Mouse (Mus musculus) intestine, embryonic 14.5 days (tissue): Measurements from ENCODE around the gene Gata5. TPM values are rescaled to one million over a fixed set of nuclear protein-coding genes. Genes with fewer than 3 reads are reported as not detected.

Source experiments
- ATAC-seq: fragments of 200-750 bp; cut with Nextera tagmentation; replicated peaks from 2 replicates; pipeline ENCODE4 v1.8.0; 2017; ENCODE audit warnings: low read depth, moderate number of reproducible peaks, moderate TSS enrichment, moderate library complexity; ENCODE audit not compliant: low FRiP score, low TSS enrichment
- DNase-seq: peaks from one replicate; pipeline ENCODE4 v3.0.0-alpha.2; 2018; ENCODE audit warnings: low spot score
- H3K27ac ChIP-seq: fragments of 300-500 bp; sonication (generic); 2 replicates; pipeline ENCODE4 v1.5.1; 2014; ENCODE audit warnings: low read depth, mild to moderate bottlenecking, control low read depth
- H3K27me3 ChIP-seq: fragments of 300-500 bp; sonication (generic); replicated peaks from 2 replicates; pipeline ENCODE4 v1.6.1; 2014; ENCODE audit warnings: low read length, control low read depth; ENCODE audit not compliant: control insufficient read depth, insufficient read depth
- H3K36me3 ChIP-seq: fragments of 300-500 bp; sonication (generic); 2 replicates; pipeline ENCODE4 v1.6.1; 2014; ENCODE audit warnings: low read length, control low read depth; ENCODE audit not compliant: control insufficient read depth, insufficient read depth
- H3K4me1 ChIP-seq: fragments of 300-500 bp; sonication (generic); replicated peaks from 2 replicates; pipeline ENCODE4 v1.6.1; 2014; ENCODE audit warnings: low read length, control low read depth, mixed read lengths; ENCODE audit not compliant: control insufficient read depth, insufficient read depth
- H3K4me2 ChIP-seq: fragments of 300-500 bp; sonication (generic); 2 replicates; pipeline ENCODE4 v1.6.1; 2014; ENCODE audit warnings: low read length
- H3K4me3 ChIP-seq: fragments of 300-500 bp; sonication (generic); 2 replicates; pipeline ENCODE4 v1.5.1; 2014; ENCODE audit warnings: low read depth, low read length, control low read depth, mixed read lengths
- H3K9ac ChIP-seq: fragments of 300-500 bp; sonication (generic); 2 replicates; pipeline ENCODE4 v1.6.1; 2014; ENCODE audit warnings: mild to moderate bottlenecking, low read length
- H3K9me3 ChIP-seq: fragments of 300-500 bp; sonication (generic); 2 replicates; pipeline ENCODE4 v1.6.1; 2016; ENCODE audit warnings: low read length, control low read depth; ENCODE audit not compliant: control insufficient read depth
- WGBS: fragments of 180-500 bp; shearing (Covaris S2); extraction: QIAGEN DNeasy Blood & Tissue Kit; methylation state at CpG from one replicate; pipeline ENCODE4 v1.1.7; 2014; 5-methylcytosine and 5-hydroxymethylcytosine counted together
- polyA plus RNA-seq: library from polyadenylated mRNA; unstranded; fragments of >200 nt; fragmentation: Nextera tagmentation; extraction: Ambion mirVana; gene quantifications from 2 replicates; pipeline ENCODE4 v1.2.1, GENCODE M21; 2014

Gene Gata5
- polyA plus RNA-seq, 1 experiment from 2014 or later, result 8.1 TPM

- no peak overlapping the region for H3K27ac ChIP-seq
- no peak for DNase-seq
- H3K4me1 ChIP-seq, result peaks cover 16% of the 10 kb centered on the region
- H3K9ac ChIP-seq, result no peak overlapping the region
- H3K27me3 ChIP-seq, result no peaks in the 10 kb centered on the region
- no peak overlapping the region for H3K4me2 ChIP-seq
- H3K4me3 ChIP-seq, result no peak overlapping the region
- H3K9me3 ChIP-seq, result no peaks in the 10 kb centered on the region
- 51% methylated on average over 6 of the region's 6 CpGs for WGBS
- ATAC-seq, result no peak
- H3K36me3 ChIP-seq, result no peaks in the 10 kb centered on the region
Observed at GRCm38 (mm10) chr2:180290503-180290902, 44.0 kb downstream of the Gata5 start.

- Histone ChIP-seq H3K9me3 (no peaks in the 10 kb centered on the region), H3K9ac (no peak within 1 kb of the TSS), H3K4me1 (peaks cover 16% of the 10 kb centered on the region), H3K4me2 (peak within 1 kb of the TSS; percentile 39), H3K4me3 (peak within 1 kb of the TSS; percentile 16; the same call in 1 of the 2 replicates), H3K36me3 (no peaks in the 10 kb centered on the region), H3K27me3 (no peaks in the 10 kb centered on the region), H3K27ac (peak within 1 kb of the TSS; percentile 75)
- DNase-seq, result peak; percentile 88
- ATAC-seq, result peak; percentile 82
- 38% methylated on average over 16 of the region's 16 CpGs for WGBS
Observed at GRCm38 (mm10) chr2:180289440-180290108, 44.9 kb downstream of the Gata5 start, which contains the start of gene Rbbp8nl. TSS of gene Rbbp8nl (minus strand) at chr2:180289879.

- DNase-seq, result no peak
Observed at GRCm38 (mm10) chr2:180288966-180289365, 45.5 kb downstream of the Gata5 start.

GRCm38 (mm10) chr2:180279321-180279720, 55.2 kb downstream of the Gata5 start:
- Histone ChIP-seq H3K4me3 (no peak overlapping the region), H3K27ac (no peak overlapping the region), H3K4me1 (no peaks in the 10 kb centered on the region), H3K27me3 (no peaks in the 10 kb centered on the region), H3K9me3 (no peaks in the 10 kb centered on the region), H3K4me2 (no peak overlapping the region), H3K9ac (no peak overlapping the region), H3K36me3 (no peaks in the 10 kb centered on the region)
- DNase-seq, result no peak
- no peak for ATAC-seq
- 88% methylated on average over 8 of the region's 8 CpGs for WGBS

More at GRCm38 (mm10) chr2:180288966-180289365, 45.5 kb downstream of the Gata5 start:
- 0 out of 2 replicates have a peak overlapping the region, but pooled peaks have one; percentile 16 for H3K4me3 ChIP-seq
- peak overlapping the region; percentile 39 for H3K4me2 ChIP-seq
- no peaks in the 10 kb centered on the region for H3K27me3 ChIP-seq
- H3K27ac ChIP-seq, result peak overlapping the region; percentile 75; the same call in 1 of the 2 replicates
- no peaks in the 10 kb centered on the region for H3K9me3 ChIP-seq
- H3K9ac ChIP-seq, result no peak overlapping the region
- H3K36me3 ChIP-seq, result no peaks in the 10 kb centered on the region
- ATAC-seq, result peak; percentile 20; the same call in 1 of the 2 replicates
- WGBS, result 39% methylated on average over 11 of the region's 11 CpGs
- H3K4me1 ChIP-seq, result peaks cover 16% of the 10 kb centered on the region

- Histone ChIP-seq H3K4me3 (no peak overlapping the region), H3K4me1 (peaks cover 3% of the 10 kb centered on the region; the same call in 1 of the 2 replicates), H3K9me3 (no peaks in the 10 kb centered on the region), H3K4me2 (no peak overlapping the region), H3K9ac (no peak overlapping the region), H3K27ac (peak overlapping the region; percentile 82), H3K36me3 (no peaks in the 10 kb centered on the region), H3K27me3 (no peaks in the 10 kb centered on the region)
- no peak for DNase-seq
- no peak for ATAC-seq
- WGBS, result 50% methylated on average over 8 of the region's 8 CpGs
Observed at GRCm38 (mm10) chr2:180277773-180278320, 56.7 kb downstream of the Gata5 start.

- 48% methylated on average over 8 of the region's 8 CpGs for WGBS
- H3K9ac ChIP-seq, result no peak overlapping the region
- DNase-seq, result peak; percentile 72
- no peak overlapping the region for H3K4me3 ChIP-seq
- no peaks in the 10 kb centered on the region for H3K27me3 ChIP-seq
- H3K4me2 ChIP-seq, result no peak overlapping the region
- H3K27ac ChIP-seq, result peak overlapping the region; percentile 82
- no peaks in the 10 kb centered on the region for H3K36me3 ChIP-seq
- peaks cover 12% of the 10 kb centered on the region for H3K4me1 ChIP-seq
- peak; percentile 48 for ATAC-seq
- no peaks in the 10 kb centered on the region for H3K9me3 ChIP-seq
Observed at GRCm38 (mm10) chr2:180276851-180277259, 57.6 kb downstream of the Gata5 start.

GRCm38 (mm10) chr2:180276385-180276784, 58.1 kb downstream of the Gata5 start:
- Histone ChIP-seq H3K36me3 (no peaks in the 10 kb centered on the region), H3K4me1 (peaks cover 16% of the 10 kb centered on the region), H3K9ac (no peak overlapping the region), H3K9me3 (no peaks in the 10 kb centered on the region), H3K27me3 (no peaks in the 10 kb centered on the region), H3K4me2 (peak overlapping the region; percentile 31; the same call in 1 of the 2 replicates), H3K27ac (peak overlapping the region; percentile 82), H3K4me3 (no peak overlapping the region)
- DNase-seq (no peak), ATAC-seq (0 out of 2 replicates have a peak, but pooled peaks have one; percentile 0)
- 44% methylated on average over 4 of the region's 4 CpGs for WGBS

- Histone ChIP-seq H3K4me2 (peak overlapping the region; percentile 31; the same call in 1 of the 2 replicates), H3K27ac (peak overlapping the region; percentile 82; the same call in 1 of the 2 replicates), H3K9me3 (no peaks in the 10 kb centered on the region), H3K9ac (no peak overlapping the region), H3K27me3 (no peaks in the 10 kb centered on the region), H3K4me3 (no peak overlapping the region), H3K36me3 (no peaks in the 10 kb centered on the region), H3K4me1 (peaks cover 17% of the 10 kb centered on the region)
- WGBS, result 1% methylated on average over 8 of the region's 8 CpGs
- peak; percentile 95 for DNase-seq
- ATAC-seq, result peak; percentile 63
Observed at GRCm38 (mm10) chr2:180275836-180276235, 58.7 kb downstream of the Gata5 start.
